Comparison of ENCODE assay signal across 8 mouse cellular contexts in the genomic region with DNA sequence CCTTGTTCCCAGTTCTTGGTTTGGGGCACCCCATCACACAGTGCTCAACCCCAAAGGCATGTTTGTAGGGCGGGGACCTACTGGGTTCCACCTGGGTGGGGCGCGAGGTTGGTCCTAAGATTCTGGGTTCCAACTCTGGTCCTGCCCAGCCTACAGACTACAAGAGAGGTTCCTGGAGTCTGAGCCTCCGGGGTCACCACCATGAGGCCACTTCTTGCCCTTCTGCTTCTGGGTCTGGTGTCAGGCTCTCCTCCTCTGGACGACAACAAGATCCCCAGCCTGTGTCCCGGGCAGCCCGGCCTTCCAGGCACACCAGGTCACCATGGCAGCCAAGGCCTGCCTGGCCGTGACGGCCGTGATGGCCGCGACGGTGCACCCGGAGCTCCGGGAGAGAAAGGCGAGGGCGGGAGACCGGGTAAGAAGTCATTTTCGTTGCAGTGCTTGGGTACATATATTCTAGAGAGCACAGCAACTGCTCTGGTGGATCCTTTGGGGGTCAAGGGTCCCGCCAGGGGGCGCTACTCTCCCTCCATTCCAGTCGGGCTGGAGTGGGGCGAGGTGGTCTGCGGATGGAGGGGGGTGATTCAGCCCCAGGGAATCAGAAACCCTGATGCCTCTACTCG. TPM values are rescaled to one million over a fixed set of nuclear protein-coding genes. Genes with fewer than 3 reads are reported as not detected.
DNase-seq lines count a peak whose midpoint lies in the region; ATAC-seq and TF ChIP-seq lines count a peak whose summit lies in the region.

No protein-coding gene starts in this region.

- H3K27me3 ChIP-seq in heart, embryonic 10.5 days (ENCODE audit: insufficient read depth, poor library complexity, severe bottlenecking): no peaks in the 10 kb centered on the region
- H3K27me3 ChIP-seq in limb, embryonic 10.5 days (ENCODE audit: low read depth, poor library complexity, severe bottlenecking): no peaks in the 10 kb centered on the region
- H3K27me3 ChIP-seq in neural tube, embryonic 13.5 days: no peaks in the 10 kb centered on the region

- H3K4me2 ChIP-seq in neural tube, embryonic 13.5 days: peak overlapping the region; percentile 33

- TF ChIP-seq POLR2A in lung, adult 2 months (IDR thresholded peaks at IDR 0.05; ENCODE audit: borderline replicate concordance, extremely low read depth, low read depth, low read length): no peak
- no peak for TF ChIP-seq POLR2A in bone marrow, adult 2 months (IDR thresholded peaks at IDR 0.05; ENCODE audit: borderline replicate concordance, control insufficient read depth, low read depth, low read length)

- peaks cover 37% of the 10 kb centered on the region for H3K36me3 ChIP-seq in heart, embryonic 10.5 days
- H3K36me3 ChIP-seq in limb, embryonic 10.5 days: peaks cover 74% of the 10 kb centered on the region
- H3K36me3 ChIP-seq in neural tube, embryonic 13.5 days: peaks cover 8% of the 10 kb centered on the region; the same call in 1 of the 2 replicates

- no peak overlapping the region for H3K27ac ChIP-seq in bone marrow, adult 2 months (ENCODE audit: control insufficient read depth, insufficient read depth, low read depth, low read length, poor library complexity)
- peak overlapping the region; percentile 67 for H3K27ac ChIP-seq in heart, embryonic 10.5 days
- H3K27ac ChIP-seq in limb, embryonic 10.5 days: peak overlapping the region; percentile 47
- H3K27ac ChIP-seq in neural tube, embryonic 13.5 days (replicated peaks): peak overlapping the region; percentile 72

- peaks cover 20% of the 10 kb centered on the region for H3K4me1 ChIP-seq in lung, adult 2 months (ENCODE audit: control insufficient read depth, insufficient read depth, low read length)
- peaks cover 1% of the 10 kb centered on the region; the same call in 1 of the 2 replicates for H3K4me1 ChIP-seq in bone marrow, adult 2 months (ENCODE audit: control insufficient read depth, insufficient read depth, low read length)
- peaks cover 54% of the 10 kb centered on the region for H3K4me1 ChIP-seq in heart, embryonic 10.5 days
- H3K4me1 ChIP-seq in limb, embryonic 10.5 days: peaks cover 61% of the 10 kb centered on the region
- peaks cover 63% of the 10 kb centered on the region for H3K4me1 ChIP-seq in neural tube, embryonic 13.5 days (replicated peaks)

- peak; percentile 12; the same call in 1 of the 2 replicates for ATAC-seq in neural tube, embryonic 13.5 days (ENCODE audit: low read depth)

- TF ChIP-seq CTCF in lung, adult 2 months (IDR thresholded peaks at IDR 0.05; ENCODE audit: insufficient read depth, low read length): no peak
- TF ChIP-seq CTCF in bone marrow, adult 2 months (IDR thresholded peaks at IDR 0.05; ENCODE audit: control insufficient read depth, insufficient read depth, low read length): peak; percentile 21; the same call in 1 of the 2 replicates

- no peaks in the 10 kb centered on the region for H3K9me3 ChIP-seq in heart, embryonic 10.5 days
- no peaks in the 10 kb centered on the region for H3K9me3 ChIP-seq in limb, embryonic 10.5 days (replicated peaks)
- H3K9me3 ChIP-seq in neural tube, embryonic 13.5 days: no peaks in the 10 kb centered on the region

- peak overlapping the region; percentile 14 for H3K4me3 ChIP-seq in lung, adult 2 months (replicated peaks; ENCODE audit: extremely low read depth, low read depth, low read length)
- no peak overlapping the region for H3K4me3 ChIP-seq in bone marrow, adult 2 months (replicated peaks; ENCODE audit: control insufficient read depth, low read depth, low read length)
- H3K4me3 ChIP-seq in heart, embryonic 10.5 days: peak overlapping the region; percentile 35; the same call in 1 of the 2 replicates
- peak overlapping the region; percentile 16; the same call in 1 of the 2 replicates for H3K4me3 ChIP-seq in limb, embryonic 10.5 days
- no peak overlapping the region for H3K4me3 ChIP-seq in neural tube, embryonic 13.5 days

- no peak for DNase-seq in lung, adult 2 months
- DNase-seq in lung, postnatal 36 days: no peak
- DNase-seq in heart, embryonic 10.5 days (ENCODE audit: low spot score): no peak
- peak; percentile 65 for DNase-seq in limb, embryonic 10.5 days (ENCODE audit: low spot score)
- no peak for DNase-seq in adipocyte (ENCODE audit: low spot score)
- DNase-seq in urinary bladder, postnatal 4 days (ENCODE audit: low spot score in 2 of 2): no peak

- peak overlapping the region; percentile 60 for H3K9ac ChIP-seq in neural tube, embryonic 13.5 days

- 48% methylated on average over 25 of the region's 25 CpGs for WGBS in lung, adult 2 months
- 88% methylated on average over 25 of the region's 25 CpGs for WGBS in bone marrow, adult 2 months
- WGBS in heart, embryonic 10.5 days: 32% methylated on average over 25 of the region's 25 CpGs
- WGBS in limb, embryonic 10.5 days: 43% methylated on average over 25 of the region's 25 CpGs
- 39% methylated on average over 25 of the region's 25 CpGs for WGBS in neural tube, embryonic 13.5 days

RNA-seq across cellular contexts. Expression of gene C1qtnf5, which starts 0.6 kb away (rescaled TPM):
- polyA plus RNA-seq in lung, adult 2 months (2012; rRNA removed): 29.0 and 31.0 TPM in 2 replicates
- polyA plus RNA-seq in bone marrow, adult 2 months (2011; ENCODE audit: insufficient read depth, insufficient read length, low replicate concordance, missing spikeins): 3.3 TPM in 1 of 2 replicates, not detected in the other
- polyA plus RNA-seq in heart, embryonic 10.5 days (2016; fragmentation: Nextera tagmentation; extraction: Ambion mirVana): 0.50 TPM in 1 of 2 replicates, not detected in the other
- polyA plus RNA-seq in limb, embryonic 10.5 days (2016; fragmentation: Nextera tagmentation; extraction: Ambion mirVana): 0.24 TPM in 1 of 2 replicates, not detected in the other
- 3.1 and 3.6 TPM in 2 replicates for polyA plus RNA-seq in neural tube, embryonic 13.5 days (2015; fragmentation: Nextera tagmentation; extraction: Ambion mirVana)

RNA-seq across cellular contexts. Expression of gene Gm49380, which starts 5.6 kb away (rescaled TPM):
- 0.27 TPM in 1 of 2 replicates, not detected in the other for polyA plus RNA-seq in lung, adult 2 months (2012; rRNA removed)
- not detected in 2 replicates for polyA plus RNA-seq in bone marrow, adult 2 months (2011; ENCODE audit: insufficient read depth, insufficient read length, low replicate concordance, missing spikeins)
- 0.07 and 0.18 TPM in 2 replicates for polyA plus RNA-seq in heart, embryonic 10.5 days (2016; fragmentation: Nextera tagmentation; extraction: Ambion mirVana)
- polyA plus RNA-seq in limb, embryonic 10.5 days (2016; fragmentation: Nextera tagmentation; extraction: Ambion mirVana): 0.10 and 0.35 TPM in 2 replicates
- 0.18 and 0.28 TPM in 2 replicates for polyA plus RNA-seq in neural tube, embryonic 13.5 days (2015; fragmentation: Nextera tagmentation; extraction: Ambion mirVana)

RNA-seq across cellular contexts. Expression of gene Rnf26, which starts 5.6 kb away (rescaled TPM):
- 24.6 and 25.0 TPM in 2 replicates for polyA plus RNA-seq in lung, adult 2 months (2012; rRNA removed)
- 11.2 and 28.8 TPM in 2 replicates for polyA plus RNA-seq in bone marrow, adult 2 months (2011; ENCODE audit: insufficient read depth, insufficient read length, low replicate concordance, missing spikeins)
- 53.6 and 55.8 TPM in 2 replicates for polyA plus RNA-seq in heart, embryonic 10.5 days (2016; fragmentation: Nextera tagmentation; extraction: Ambion mirVana)
- 88.1 and 97.0 TPM in 2 replicates for polyA plus RNA-seq in limb, embryonic 10.5 days (2016; fragmentation: Nextera tagmentation; extraction: Ambion mirVana)
- 34.5 and 35.4 TPM in 2 replicates for polyA plus RNA-seq in neural tube, embryonic 13.5 days (2015; fragmentation: Nextera tagmentation; extraction: Ambion mirVana)

RNA-seq across cellular contexts. Expression of gene Mfrp, which starts 6.1 kb away (rescaled TPM):
- 0.25 and 0.34 TPM in 2 replicates for polyA plus RNA-seq in lung, adult 2 months (2012; rRNA removed)
- 0.95 TPM in 1 of 2 replicates, not detected in the other for polyA plus RNA-seq in bone marrow, adult 2 months (2011; ENCODE audit: insufficient read depth, insufficient read length, low replicate concordance, missing spikeins)
- 0.21 TPM in 1 of 2 replicates, not detected in the other for polyA plus RNA-seq in heart, embryonic 10.5 days (2016; fragmentation: Nextera tagmentation; extraction: Ambion mirVana)
- 0.13 and 0.14 TPM in 2 replicates for polyA plus RNA-seq in limb, embryonic 10.5 days (2016; fragmentation: Nextera tagmentation; extraction: Ambion mirVana)
- not detected in 2 replicates for polyA plus RNA-seq in neural tube, embryonic 13.5 days (2015; fragmentation: Nextera tagmentation; extraction: Ambion mirVana)

RNA-seq across cellular contexts. Expression of gene Mcam, which starts 26.6 kb away (rescaled TPM):
- 170 and 209 TPM in 2 replicates for polyA plus RNA-seq in lung, adult 2 months (2012; rRNA removed)
- polyA plus RNA-seq in bone marrow, adult 2 months (2011; ENCODE audit: insufficient read depth, insufficient read length, low replicate concordance, missing spikeins): 3.5 and 6.3 TPM in 2 replicates
- polyA plus RNA-seq in heart, embryonic 10.5 days (2016; fragmentation: Nextera tagmentation; extraction: Ambion mirVana): 34.6 and 67.0 TPM in 2 replicates
- polyA plus RNA-seq in limb, embryonic 10.5 days (2016; fragmentation: Nextera tagmentation; extraction: Ambion mirVana): 9.8 and 10.1 TPM in 2 replicates
- polyA plus RNA-seq in neural tube, embryonic 13.5 days (2015; fragmentation: Nextera tagmentation; extraction: Ambion mirVana): 21.0 and 23.6 TPM in 2 replicates

Comparison
In these comparisons a context has a peak if more than half of its experiments do, and no peak if none do; other contexts are left out.
1. H3K4me3 ChIP-seq: peak in lung, adult 2 months (single experiment), heart, embryonic 10.5 days (single experiment) and limb, embryonic 10.5 days (single experiment); none in bone marrow, adult 2 months (single experiment) and neural tube, embryonic 13.5 days (single experiment).